Mouse (Mus musculus) lung, postnatal 36 days (tissue): ENCODE results near the gene Mafb.

Experiments
- DNase-seq: peaks from one replicate; pipeline ENCODE4 v3.0.0; 2022; ENCODE audit warnings: mixed read lengths

The Mafb gene

DNA sequence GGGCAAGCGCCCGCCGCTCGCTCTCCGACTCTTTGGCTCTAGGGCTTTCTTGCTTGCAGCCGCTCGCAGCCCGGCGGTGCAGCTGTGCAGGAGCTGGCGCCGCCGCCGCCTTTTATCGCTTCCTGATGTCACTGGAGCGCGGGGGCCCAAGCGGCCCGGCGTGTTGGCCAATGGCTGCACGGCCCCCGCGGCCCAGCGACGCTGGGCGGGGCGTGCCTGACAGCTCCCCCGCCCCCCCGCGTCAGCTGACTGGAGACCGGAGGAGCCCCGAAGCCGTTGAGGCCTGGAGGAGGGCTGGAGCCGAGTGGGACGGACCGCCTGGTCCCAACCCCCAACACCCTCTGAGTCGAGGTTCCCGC is at the start of gene Mafb:
Gene Mafb, minus strand, starts transcription at position 86 of the 359 bp plus-strand sequence.
- peak; percentile 95 for DNase-seq

DNA sequence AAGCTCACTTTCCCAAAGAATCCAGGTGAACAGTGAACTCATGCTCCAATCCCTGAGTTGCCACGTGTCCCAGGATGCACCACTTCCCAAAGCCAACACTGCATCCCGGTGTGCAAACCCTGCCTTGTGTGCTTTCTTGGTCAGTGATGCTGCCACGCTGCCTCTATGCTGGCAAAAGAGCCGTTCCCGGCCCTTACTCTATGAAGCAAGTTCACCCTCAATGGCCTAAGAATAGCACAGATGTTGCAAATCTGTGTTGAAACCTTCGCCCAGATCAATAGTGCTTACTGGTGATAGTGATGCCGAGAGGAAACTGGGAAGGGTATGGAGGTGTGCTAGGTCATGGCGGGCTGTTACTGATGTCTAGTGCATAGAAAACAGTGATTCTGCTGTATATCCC is 48.3 kb upstream of the Mafb start:
- no peak for DNase-seq

DNA sequence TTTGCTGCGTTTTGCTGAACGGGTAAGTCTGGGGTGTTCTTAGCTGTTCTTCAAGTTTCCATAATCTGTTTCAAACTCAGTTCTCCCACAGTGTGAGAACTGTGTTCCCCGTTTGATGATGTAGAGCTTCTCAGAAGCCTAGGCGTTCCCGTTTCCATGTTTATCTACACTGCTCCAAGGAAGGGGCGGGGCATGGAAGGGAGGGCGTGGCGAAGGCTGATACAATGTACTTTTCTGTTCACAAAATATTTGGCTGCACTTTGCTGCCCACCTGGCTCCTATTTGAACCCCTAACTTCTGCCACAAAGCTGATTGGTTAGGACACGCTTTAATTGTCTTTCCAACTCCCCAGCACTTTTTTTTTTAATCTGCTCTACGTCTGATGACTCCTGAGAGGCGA is 47.9 kb upstream of the Mafb start:
- no peak for DNase-seq

DNA sequence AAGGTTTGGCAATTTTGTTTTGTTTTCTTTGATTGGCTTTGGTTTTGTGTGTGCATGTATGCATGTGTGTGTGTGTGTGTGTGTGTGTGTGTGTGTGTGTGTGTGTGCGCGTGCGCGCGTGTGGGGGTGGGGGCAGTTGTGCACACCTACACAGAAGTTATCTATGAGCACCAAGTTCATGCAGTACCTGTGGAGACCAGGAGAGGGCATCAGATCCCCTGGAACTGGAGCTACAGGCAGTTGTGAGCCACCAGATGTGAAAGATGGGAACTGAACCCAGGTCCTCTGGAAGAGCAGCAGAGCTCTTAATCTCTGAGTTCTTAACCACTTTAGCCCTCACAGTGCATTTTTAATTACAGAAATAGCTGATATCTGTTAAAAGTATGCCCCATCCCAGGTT is 47.1 kb upstream of the Mafb start:
- peak; percentile 28 for DNase-seq

DNA sequence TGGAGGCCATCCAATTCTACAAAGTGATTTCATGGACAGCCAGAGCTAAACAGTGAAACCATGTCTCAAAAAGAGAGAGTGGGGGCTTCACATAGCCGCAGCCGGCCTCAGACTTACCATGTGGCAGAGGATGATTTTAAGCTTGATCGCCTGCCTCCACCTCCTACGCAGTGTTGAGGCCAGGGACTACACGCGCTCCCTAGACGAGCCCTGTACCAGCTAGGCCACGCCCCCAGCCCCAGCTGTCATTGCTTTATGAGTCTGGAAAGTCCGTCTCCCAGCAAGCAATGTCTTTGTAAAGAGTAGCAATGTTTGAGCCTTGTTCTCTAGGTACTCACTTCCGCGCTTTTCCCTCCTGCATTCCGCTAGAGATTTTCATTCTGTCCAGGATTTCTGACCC is 46.2 kb upstream of the Mafb start:
- DNase-seq: no peak

DNA sequence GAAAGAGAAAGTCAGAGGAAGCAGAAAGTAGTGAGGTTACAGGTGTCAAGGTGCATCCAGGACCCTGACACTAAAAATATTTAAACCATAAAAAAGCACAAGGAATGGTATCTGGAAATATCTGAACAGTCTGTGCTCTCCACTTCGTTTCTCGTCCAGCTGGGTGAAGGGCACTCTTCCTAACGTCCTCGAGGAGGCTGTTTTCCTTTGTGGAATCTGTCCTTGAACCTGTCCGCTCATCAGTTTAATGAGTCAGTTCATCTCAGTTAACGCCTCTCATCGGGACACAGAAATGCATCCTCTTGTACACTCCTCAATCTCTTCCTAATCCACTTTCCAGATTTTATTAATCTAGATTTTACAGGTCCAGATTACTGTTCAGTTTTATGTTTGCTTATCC is 44.6 kb upstream of the Mafb start:
- no peak for DNase-seq

DNA sequence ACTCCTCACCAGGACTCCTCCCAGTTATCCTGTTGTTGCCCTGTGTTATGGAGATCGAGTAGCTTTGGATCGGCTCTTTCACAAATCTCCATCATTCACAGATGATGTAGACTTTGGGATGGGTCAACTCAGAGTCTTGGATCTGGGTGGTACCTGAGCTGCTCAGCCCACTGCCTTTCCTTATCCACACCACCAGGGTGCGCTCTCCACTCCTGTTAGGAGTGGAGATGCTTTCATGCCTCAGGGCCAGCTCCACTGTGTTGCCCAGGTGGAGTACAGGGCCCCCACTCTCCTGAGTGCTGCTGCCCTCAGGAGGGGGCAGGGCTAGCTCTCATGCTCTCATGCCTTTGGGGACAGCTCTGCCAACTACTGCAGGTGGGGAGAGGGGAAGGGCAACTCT is 40.9 kb upstream of the Mafb start:
- no peak for DNase-seq

DNA sequence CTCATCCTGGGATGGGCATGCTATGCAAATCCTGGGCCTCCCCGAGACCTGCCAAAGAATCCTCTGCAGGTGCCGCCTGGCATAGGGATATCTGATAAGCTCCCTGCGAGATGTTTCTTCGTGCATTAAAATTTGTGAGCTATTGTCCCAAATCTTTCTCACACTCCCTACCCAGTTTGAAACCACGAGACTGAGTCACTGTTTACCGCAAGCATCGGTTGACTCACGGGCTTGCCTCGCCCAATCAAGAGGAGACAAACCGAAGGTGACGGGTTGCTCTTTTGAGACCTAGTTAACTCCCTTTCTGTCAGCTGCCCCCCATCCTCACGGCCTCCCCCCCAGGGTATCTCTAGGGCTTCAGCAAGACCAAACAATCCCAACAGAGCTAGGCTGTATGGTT is 30.9 kb upstream of the Mafb start:
- no peak for DNase-seq

DNA sequence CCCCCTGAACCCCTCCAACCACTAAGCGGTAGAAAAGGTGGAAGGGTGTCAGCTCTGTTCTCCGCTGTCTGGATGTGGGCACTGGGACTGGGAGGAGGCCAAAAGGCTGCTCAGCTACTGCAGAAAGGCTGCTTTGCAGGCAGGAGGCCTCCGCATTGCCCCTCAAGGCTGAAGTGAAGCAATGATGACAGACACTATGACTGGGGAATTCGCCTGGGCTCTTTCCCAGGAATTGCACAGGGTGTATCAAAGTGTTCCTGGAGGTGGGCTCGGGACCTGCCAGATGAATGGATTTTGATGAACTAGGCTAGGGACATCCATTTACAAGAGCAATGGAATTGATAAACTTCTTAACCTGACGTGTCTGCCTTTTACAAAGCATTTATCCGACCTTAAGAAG is 27.9 kb upstream of the Mafb start:
- DNase-seq: no peak

DNA sequence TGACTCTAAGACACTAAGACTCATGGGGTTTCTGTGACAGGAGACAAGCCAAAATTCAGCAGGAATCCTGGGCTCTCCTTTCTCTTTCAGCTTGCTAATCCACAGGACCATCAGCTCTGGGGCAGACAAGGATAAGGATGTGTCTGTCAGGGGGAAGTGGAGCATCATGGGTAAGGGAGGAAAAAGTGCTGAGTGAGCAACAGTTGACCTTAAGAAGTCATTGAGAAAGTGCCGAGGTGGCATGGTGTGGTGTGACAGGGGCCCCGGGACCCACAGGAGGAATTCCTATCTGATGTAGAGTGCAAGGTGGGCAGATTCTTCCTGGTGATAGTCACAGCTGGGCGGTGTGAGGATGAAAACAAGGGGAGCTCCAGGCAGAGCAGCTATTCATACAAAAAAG is 25.8 kb upstream of the Mafb start:
- no peak for DNase-seq

DNA sequence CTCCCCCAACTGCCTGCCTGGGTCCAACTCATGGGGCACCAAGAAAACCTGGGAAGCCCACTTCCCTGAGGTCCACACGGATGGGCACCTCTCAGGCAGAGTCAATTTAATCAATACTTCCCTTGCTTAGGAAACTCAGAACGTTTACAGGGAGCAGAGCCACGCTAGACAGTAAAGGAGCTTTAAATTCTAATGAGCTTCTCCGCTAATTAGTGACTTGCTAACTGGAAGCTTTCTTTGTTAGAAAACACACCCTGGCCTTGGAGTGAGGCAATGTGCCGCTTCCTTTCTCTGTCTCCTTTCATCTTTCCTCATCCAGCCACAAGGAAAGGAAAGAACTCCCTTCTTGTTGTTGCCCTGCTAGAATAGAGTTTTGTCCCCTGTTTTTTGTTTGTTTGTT is 21.7 kb upstream of the Mafb start:
- DNase-seq: no peak

DNA sequence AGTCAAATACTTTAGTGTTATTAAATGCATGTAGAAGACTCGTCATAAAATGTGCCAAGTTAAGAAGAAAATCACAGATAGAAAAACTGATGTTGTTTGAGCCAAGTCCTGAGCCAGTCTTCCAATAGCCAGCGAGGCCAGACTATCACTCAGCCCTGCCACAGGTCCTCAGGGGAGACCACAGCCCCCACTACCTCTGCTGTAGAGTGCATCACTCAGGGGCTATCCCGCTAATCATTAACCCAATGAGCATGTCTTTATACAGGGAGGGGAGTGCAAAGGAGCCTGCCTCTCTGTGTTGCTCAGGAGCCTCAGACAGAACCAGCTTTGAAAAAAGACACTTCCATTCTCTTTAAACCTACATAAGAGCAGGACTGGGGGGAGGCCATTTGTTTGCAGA is 16.6 kb upstream of the Mafb start:
- no peak for DNase-seq

DNA sequence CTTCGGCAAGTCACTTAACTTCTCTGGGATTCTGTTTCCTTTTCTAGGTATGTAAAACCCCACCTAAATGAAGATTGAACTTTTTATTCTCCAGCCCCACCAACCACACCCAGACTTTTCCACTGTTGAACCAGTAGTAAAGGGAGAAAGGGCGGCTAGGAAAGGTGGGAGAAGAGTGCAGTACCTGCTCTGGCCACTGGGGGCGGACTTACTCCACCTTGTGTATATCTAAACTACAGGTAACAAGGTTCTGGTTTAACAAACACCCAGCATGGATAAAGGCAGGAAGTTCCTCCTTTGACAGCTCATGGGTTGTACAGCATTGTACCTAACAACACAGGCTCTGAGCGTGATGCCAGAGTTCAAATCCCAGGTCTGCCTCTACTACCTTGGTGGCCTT is 11.4 kb upstream of the Mafb start:
- peak; percentile 62 for DNase-seq

DNA sequence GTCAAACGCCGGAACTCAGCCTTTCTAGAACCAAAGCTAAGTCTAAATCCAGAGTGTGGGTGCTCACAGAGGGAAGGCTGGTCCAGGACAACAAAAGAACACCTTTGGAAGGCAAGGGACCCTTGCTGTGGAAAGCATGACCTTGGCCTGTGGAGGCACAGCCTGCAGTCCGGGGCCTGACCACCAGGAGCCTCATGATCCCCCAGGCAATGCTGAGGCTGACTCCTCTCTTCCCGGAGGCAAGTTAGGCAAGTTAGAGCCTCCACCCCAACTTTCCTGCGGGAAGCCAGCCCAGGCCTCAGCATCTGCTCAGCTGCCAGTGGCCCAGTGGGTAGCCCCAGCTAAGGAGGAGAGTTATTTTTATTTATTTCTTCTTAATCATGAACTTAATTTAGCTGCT is 9.4 kb upstream of the Mafb start:
- DNase-seq: no peak

DNA sequence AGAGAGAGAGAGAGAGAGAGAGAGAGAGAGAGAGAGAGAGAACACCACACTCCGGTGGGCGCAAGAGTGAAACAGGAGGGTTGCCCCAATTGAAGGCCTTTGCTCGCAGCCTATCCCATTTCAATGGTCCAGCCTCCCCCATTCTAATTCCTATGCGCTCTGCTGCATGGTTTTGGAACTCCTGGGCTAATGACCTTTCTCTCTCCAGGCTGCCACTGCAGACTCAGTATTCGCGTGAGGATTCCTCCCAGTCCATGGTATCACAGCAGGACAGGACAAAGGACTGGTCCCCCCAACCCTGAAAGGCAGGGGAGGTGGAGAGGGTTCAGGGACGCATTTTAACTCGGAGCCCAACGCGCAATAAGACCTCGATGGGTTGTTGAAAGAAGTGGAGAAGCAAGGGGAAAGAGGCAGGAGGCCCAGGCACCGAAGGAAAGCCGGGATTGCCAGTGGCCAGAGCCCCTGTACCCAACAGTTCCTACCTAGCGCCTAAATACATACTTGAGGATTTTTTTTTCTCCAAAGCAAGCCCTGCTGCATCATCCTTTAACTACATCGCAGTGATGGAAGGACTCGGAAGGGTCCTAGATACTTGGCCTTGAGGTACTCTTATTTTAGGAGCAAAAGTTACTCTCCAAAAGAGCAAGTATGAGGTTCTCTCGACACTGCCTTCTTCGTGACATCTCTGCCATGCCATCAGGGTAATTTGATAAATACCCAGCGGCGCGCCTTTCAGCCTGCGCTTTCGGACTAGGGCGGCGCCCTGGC is 3.0 kb upstream of the Mafb start:
- no peak for DNase-seq

DNA sequence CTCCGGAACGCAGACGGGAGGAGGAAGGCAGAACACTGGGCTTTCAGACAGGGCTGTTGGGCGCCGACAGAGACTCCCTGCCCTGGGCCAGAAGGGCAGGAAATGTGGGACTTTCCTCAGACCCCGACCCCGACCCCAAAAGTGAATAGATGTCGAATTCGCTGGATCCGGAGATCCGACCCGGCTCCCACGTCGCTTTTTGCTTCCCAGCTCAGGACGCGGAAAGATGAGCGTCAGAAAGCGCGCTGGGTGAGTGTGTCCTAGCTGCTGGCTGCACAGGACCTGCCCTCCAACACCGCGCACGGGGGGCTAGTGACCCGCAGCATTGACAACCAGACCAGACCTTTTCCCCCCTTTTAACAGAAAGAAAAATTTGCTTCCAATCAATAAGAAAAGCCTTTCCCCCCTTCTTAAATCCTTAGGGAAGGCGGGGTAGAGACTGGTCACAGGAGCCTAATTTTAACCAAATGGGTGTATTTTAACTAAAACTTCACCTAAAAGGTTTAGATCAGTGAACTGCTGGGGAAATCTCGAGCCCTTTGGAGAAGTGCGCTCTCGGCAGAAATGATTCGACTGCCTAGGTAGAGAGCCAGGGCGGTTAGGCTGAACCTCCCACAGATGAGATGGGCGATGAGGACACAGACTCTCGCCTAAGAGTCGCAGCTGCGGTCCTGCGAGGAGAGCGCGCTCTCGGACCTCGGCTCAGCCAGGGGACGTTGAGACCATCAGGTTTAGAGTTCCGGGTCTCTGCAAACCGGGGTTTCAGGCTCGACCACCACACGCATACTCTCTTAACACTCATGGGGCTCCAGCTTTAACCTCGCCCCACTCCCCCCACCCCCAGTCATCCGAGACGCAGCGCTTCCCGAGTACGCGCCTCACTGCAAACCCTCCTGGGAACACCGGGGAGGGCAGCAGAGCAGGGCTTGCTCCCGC is 1.8 kb upstream of the Mafb start:
- no peak for DNase-seq

DNA sequence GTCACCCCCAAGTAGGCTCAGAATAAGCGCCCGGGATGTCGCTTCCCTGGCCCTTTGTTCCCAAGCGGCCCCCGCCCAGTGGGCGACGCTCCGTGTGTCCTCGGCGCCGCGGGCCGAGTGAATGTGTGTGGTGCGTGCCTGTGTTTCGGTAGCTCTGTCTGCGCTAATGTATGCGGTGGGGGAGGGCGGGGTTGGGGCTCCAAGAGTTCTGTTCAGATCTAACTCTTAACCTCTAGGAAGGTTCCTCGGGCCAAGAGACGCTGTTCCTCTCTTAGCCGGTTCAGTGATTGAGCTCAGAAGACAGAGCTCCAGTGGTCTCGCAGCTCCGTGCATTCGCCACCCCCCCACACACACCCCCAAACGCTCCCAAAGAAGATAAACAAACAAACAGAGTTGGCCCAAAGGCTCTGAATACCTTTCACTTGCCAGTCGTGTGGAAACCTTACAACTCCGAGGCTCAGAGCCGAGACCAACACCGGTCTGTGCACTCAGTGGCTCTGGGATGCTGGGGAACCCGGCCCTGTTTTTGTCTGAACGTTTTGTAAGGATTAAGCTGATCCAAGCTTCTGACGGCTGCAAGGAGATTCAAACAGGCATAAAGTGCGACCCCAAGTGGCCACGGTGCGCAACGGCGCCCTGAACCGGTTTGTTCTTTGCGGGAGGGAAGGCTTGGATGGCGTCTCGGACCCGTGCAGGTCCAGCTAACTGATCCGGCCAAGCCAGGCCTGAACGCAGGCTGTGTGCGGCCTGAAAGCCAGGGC is 763 bp upstream of the Mafb start:
- DNase-seq: peak; percentile 95

DNA sequence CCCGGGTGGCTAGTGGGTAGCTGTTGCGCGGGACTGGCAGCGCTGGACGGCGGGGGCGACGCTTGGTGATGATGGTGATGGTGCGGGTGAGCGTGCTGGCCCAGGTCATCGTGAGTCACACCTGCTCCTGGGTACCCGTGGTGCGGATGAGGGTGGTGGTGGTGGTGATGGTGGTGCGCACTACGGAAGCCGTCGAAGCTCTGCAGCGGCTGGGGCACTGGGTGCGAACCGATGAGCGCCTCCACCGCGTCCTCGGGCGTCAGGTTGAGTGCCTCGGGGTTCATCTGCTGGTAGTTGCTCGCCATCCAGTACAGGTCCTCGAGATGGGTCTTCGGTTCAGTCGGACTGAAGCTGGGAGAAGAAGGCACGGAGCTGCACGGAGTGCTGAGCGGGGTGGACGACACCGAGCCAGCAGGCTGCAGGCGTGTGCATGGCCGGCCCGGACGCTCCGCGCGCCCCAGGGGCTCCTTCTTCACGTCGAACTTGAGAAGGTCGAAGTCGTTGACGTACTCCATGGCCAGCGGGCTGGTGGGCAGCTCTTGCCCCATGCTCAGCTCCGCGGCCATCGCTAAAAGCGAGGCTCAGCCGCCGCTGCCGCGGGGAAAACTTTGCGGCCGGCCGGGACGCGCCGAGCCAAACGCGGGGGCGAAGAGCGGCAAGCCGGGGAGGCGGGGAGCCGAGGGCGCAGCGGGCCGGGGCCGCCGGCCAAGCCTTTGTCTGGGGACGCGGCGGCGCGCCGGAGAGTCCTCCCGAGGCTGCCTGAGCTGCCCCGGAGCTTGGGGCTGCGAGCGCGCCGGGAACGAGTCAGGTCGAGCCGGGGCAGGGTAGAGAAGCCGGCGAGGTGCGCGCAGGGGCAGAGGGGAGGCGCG is 520 bp downstream of the Mafb start:
- no peak for DNase-seq

DNA sequence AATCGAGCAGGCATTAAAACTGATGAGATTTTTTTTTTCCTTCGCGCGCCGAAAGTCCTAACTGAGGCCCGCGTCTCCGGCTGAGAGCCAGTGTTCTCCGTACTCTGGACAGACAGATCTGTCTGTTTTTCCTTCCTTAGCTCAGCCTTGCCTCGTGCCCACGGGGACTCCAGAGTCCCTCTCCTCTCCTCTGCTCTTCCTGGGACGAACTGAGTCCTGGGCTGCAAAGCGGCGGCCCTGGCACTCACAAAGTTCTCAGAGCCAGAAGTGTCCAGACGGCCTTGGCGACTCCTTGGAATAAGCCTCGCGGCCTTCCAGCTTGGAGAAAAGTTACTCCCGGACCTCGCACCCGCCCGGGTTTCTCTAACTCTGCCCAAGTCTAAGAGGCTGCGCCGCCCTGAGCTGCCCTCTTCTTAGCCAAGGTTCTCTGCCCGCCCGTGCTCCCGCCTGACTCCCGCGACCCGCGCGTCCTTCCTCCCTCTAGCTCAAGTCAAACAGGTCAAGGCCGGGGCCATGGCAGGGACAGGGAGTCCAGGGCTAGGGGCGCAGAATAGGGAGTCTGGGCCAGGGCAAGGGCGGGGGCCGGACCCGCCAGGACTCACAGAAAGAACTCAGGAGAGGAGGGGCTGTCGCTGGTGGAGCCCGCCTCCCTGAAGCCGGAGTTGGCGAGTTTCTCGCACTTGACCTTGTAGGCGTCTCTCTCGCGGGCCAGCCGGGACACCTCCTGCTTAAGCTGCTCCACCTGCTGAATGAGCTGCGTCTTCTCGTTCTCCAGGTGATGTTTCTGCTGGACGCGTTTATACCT is 1.6 kb downstream of the Mafb start:
- DNase-seq: peak; percentile 51

DNA sequence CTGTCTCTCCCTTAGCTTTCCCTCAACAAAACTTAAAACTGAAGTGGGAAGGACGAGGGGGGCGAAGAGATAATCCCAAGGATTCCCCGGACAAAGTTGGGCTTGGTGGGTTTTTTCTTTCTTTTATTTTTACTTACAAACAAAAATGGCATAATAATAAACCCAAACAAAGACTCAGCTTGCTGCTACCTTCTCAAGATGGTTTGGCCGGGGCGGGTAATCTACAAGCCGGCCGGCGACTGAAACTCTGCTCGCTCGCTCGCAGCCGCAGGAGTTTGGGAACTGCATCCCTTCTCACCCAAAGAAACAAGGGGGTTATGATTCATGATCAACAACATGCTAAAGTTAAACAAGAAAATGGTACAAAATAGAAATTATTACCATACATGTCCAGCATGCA is 2.2 kb downstream of the Mafb start:
- DNase-seq: no peak

DNA sequence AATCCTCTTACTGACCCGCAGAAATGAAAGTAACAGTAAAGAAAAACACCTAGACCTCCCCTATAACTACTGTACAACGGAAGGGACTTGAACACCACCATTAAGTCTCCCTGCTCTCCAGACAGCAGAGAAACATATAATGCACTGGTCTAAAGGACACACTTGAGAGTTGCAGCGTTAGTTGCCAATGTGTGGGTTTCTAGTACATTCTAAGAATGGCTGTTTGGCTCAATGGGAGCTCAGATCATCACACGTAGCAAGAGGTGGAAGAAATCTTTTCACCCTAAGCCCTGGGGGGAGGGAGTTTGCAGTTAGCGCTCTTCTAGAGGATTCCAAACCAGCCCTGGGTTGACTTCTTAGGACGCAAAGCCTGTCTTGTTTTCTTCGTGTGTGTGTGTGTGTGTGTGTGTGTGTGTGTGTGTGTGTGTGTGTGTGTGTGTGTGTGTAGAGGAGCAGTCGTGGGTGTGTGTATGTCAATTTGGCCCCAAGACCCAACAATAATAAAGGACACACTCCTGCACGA is 2.7 kb downstream of the Mafb start:
- no peak for DNase-seq
